Mouse (Mus musculus) ES-E14 (cell line): Measurements from ENCODE around the gene Kansl2.

Experiments used
- HCFC1 ChIP-seq: IDR thresholded peaks from 2 replicates; pipeline ENCODE4 v1.6.1; 2012; ENCODE audit warnings: low read length, inconsistent platforms, borderline replicate concordance; ENCODE audit not compliant: insufficient read depth
- ZC3H11A ChIP-seq: IDR thresholded peaks from 2 replicates; pipeline ENCODE4 v1.6.1; 2012; ENCODE audit warnings: low read depth, mild to moderate bottlenecking, inconsistent platforms, low read length, borderline replicate concordance

DNA sequence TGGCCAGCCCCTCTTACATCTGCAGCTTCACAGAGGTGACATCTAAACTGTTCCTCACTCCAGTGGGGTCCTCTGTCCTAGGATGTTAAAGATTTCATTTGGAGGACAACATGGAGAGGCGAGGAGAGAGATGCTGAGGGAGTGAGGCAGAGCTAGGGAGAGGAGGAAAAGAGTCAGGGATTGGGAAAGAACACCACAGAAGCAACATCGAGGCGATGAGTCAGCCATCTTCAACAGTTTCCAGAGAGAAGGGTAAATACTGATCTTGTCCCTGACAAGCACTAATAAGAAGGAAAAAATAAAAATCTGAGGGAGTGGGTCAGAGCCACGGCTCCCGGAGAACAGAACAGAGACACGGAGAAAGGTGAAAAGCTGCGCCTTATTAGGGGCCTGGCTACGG lies 48.9 kb upstream of the Kansl2 start:
- no peak for TF ChIP-seq HCFC1
- TF ChIP-seq ZC3H11A, result no peak
